Mouse (Mus musculus): ENCODE data around the gene Tes3-ps. TPM values are rescaled to one million over a fixed set of nuclear protein-coding genes. Genes with fewer than 3 reads are reported as not detected.

Tes3-ps gene
- total RNA-seq (2021), result 1 to 10 TPM in 1 of 2 experiments, under 1 TPM in 1; 0.79 to 1.7 TPM
- long read RNA-seq, experiment 1, result 0 reads
- long read RNA-seq, experiment 2, result 0 reads

- TF ChIP-seq CTCF (conservative IDR thresholded peaks at IDR 0.05), result no peak
- no peak within 1 kb of the TSS for H3K4me3 ChIP-seq
- no peak for DNase-seq (ENCODE audit: low spot score in 2 of 2)
Measured at GRCm38 (mm10) chr13:49492376-49493368, at the start of gene Tes3-ps. Gene Tes3-ps, plus strand, starts transcription at chr13:49493318.

GRCm38 (mm10) chr13:49444451-49444850 is 48.7 kb upstream of the Tes3-ps start:
- Histone ChIP-seq H3K27ac (peak overlapping the region; percentile 88), H3K4me3 (no peak overlapping the region)
- no peak for TF ChIP-seq CTCF (conservative IDR thresholded peaks at IDR 0.05)
- DNase-seq (ENCODE audit: low spot score in 2 of 2), result peak; percentile 37 to 59

More at GRCm38 (mm10) chr13:49492376-49493368, at the start of gene Tes3-ps:
- H3K27ac ChIP-seq, result no peak within 1 kb of the TSS

- Histone ChIP-seq H3K27ac (peak overlapping the region; percentile 91), H3K4me3 (no peak overlapping the region)
- TF ChIP-seq CTCF (conservative IDR thresholded peaks at IDR 0.05), result peak; percentile 100
- peak; percentile 84 to 88 for DNase-seq (ENCODE audit: low spot score in 2 of 2)
Measured at GRCm38 (mm10) chr13:49449318-49449749, 43.8 kb upstream of the Tes3-ps start.

DNA sequence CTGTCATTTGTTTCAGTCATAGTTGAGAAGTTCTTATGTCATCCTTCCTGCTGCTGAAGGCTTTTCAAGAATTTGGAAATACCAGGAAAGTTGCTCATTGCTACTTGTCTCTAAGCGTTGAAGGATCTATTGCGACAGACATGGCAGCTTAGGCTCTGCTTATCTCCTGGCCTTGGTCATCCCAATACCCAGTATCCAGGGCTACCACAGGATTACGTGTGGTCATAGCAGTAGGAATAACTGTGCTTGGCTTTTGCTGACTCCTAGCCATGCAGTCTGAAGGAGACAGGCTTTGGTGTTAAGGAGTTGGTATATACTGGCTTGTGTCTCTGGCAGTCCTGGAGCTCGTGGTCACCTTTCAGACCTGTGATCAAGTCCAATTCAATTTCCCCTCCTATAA is 32.8 kb upstream of the Tes3-ps start:
- Histone ChIP-seq H3K27ac (peak overlapping the region; percentile 91), H3K4me3 (no peak overlapping the region)
- DNase-seq (ENCODE audit: low spot score in 2 of 2), result no peak
- TF ChIP-seq CTCF (conservative IDR thresholded peaks at IDR 0.05), result no peak

DNA sequence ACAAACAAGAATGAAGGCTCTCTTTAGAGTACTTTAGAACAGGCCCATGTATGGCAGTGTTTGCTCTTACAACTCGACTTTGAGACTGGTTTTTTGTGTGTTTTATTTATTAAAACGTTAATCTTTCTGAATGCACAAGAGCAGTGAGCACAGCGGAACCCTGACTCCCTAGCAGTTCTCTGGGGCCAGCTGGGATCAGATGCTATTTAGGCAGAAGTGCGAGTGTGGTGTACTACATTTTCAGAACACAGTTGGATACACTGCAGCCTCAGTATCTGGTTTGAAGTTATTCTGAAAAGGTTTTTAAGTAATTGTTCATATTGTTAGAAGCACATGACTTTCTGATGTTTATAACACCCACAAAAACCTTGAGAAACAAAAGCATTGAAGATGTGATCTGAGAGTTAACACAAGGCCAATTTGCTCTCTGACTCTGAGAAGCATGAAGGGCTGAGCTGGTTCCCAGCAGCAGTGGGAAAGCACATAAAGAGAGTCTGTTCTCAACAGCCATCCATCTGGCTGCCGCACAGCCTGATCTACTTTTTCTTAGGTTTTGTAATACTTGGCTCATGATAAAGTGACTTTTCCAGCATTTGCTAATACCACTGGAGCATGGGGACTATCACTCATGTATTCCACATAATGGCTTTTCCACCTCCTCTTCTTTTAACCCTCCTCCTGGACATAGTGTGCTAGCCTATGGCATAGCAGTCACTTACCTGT is 32.3 kb upstream of the Tes3-ps start:
- H3K4me3 ChIP-seq, result no peak overlapping the region
- DNase-seq (ENCODE audit: low spot score in 2 of 2), result peak; percentile 60 to 66
- H3K27ac ChIP-seq, result peak overlapping the region; percentile 91
- TF ChIP-seq CTCF (conservative IDR thresholded peaks at IDR 0.05), result no peak

GRCm38 (mm10) chr13:49461458-49462132 is 31.5 kb upstream of the Tes3-ps start:
- DNase-seq (ENCODE audit: low spot score in 2 of 2), result no peak
- peak overlapping the region; percentile 91 for H3K27ac ChIP-seq
- no peak for TF ChIP-seq CTCF (conservative IDR thresholded peaks at IDR 0.05)
- H3K4me3 ChIP-seq, result no peak overlapping the region

DNA sequence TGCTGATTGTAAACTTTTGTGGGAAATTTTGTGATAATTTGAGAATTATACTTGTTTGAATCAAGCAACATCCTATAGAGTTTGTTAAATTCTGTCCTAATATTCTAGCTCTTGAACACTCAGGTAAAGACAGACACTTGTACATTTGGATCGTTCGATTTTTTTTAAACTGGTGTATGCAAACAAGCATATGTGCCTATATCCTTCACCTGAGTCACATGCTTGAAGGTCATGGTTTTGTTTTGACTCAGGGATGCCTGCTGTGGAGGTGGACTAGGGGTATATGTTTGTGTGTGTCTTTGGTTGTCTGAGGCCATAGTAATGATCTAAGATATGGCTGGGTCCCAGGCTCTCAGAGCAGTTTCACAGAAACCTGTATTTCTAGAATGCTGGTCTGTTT is 30.2 kb upstream of the Tes3-ps start:
- Histone ChIP-seq H3K27ac (peak overlapping the region; percentile 91), H3K4me3 (no peak overlapping the region)
- no peak for DNase-seq (ENCODE audit: low spot score in 2 of 2)
- TF ChIP-seq CTCF (conservative IDR thresholded peaks at IDR 0.05), result no peak

DNA sequence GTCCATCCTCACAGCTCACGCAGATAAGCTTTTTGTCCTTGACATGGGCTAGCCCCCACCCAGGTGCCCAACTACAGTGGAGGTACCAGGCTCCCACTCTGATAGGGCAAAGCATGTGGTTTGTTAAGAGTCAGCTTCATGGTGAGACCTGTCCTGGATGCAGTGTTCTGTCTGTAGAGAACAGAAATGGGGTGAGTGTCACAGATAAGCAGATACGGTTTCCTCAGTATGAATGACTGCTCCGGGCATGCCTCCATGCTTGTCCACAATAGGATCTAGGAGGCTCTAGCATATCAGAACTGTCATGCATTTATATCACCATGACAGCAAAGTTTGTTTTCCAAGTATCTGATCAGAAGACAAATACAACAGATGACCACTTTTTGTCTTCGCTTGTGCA is 27.2 kb upstream of the Tes3-ps start:
- no peak for TF ChIP-seq CTCF (conservative IDR thresholded peaks at IDR 0.05)
- Histone ChIP-seq H3K4me3 (no peak overlapping the region), H3K27ac (peak overlapping the region; percentile 28; the same call in 1 of the 2 replicates)
- no peak for DNase-seq (ENCODE audit: low spot score in 2 of 2)

- DNase-seq (ENCODE audit: low spot score in 2 of 2), result no peak
- Histone ChIP-seq H3K27ac (peak overlapping the region; percentile 67), H3K4me3 (no peak overlapping the region)
- no peak for TF ChIP-seq CTCF (conservative IDR thresholded peaks at IDR 0.05)
Measured at GRCm38 (mm10) chr13:49466393-49467075, 26.6 kb upstream of the Tes3-ps start.

- peak overlapping the region; percentile 67 for H3K27ac ChIP-seq
- no peak for TF ChIP-seq CTCF (conservative IDR thresholded peaks at IDR 0.05)
- DNase-seq (ENCODE audit: low spot score in 2 of 2), result no peak
- no peak overlapping the region for H3K4me3 ChIP-seq
Measured at GRCm38 (mm10) chr13:49467585-49467984, 25.5 kb upstream of the Tes3-ps start.

DNA sequence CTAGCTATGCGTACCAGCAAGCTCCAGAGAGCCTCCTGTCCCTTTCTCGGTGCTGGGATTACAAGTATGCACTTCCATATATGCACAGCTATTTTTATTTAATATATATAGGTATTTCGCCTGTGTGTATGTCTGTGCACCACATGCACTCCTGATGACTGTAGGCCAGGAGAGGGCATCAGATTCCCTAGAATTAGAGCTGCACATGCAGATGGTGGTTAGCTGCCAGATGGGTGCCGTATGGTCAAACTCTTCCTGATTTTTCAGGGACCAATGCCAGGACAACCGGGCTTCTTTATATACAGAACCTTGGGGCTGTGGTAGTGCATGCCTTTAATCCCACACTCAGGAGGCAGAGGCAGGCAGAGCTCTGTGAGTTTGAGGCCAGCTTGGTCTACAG is 24.1 kb upstream of the Tes3-ps start:
- DNase-seq (ENCODE audit: low spot score in 2 of 2), result no peak
- TF ChIP-seq CTCF (conservative IDR thresholded peaks at IDR 0.05), result peak; percentile 51

DNA sequence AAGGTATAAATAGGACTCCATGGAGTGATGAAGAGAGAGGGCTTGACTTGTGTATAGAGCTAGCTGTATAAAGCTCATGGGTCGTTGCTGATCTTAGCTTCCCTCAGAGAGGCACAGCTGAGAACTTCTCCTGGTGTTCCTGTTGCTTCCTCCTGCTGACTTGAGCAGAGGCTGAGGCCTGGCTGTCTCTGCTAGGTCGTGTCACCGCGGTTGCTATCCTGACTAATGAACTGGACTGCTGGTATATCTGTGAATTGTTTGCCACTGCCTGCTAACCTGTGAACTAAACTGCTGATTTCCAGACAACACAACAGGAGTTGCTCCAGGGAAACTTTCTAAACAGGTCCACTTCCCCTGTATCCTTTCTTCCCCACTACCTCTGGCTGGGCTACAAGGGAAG is 22.8 kb upstream of the Tes3-ps start:
- no peak for TF ChIP-seq CTCF (conservative IDR thresholded peaks at IDR 0.05)
- Histone ChIP-seq H3K27ac (peak overlapping the region; percentile 58), H3K4me3 (no peak overlapping the region)
- no peak for DNase-seq (ENCODE audit: low spot score in 2 of 2)

More for the DNA sequence above, 24.1 kb upstream of the Tes3-ps start:
- Histone ChIP-seq H3K4me3 (no peak overlapping the region), H3K27ac (peak overlapping the region; percentile 59; the same call in 1 of the 2 replicates)
